Comparison of ENCODE assay signal across 12 mouse cellular contexts in genomic region chr8:4192305-4192704, GRCm38 (mm10). TPM values are rescaled to one million over a fixed set of nuclear protein-coding genes. Genes with fewer than 3 reads are reported as not detected.
DNase-seq lines count a peak whose midpoint lies in the region; ATAC-seq and TF ChIP-seq lines count a peak whose summit lies in the region.
"Had no signal": no experiment of that assay in that cellular context is flagged by ENCODE, and none has a peak within 500 bp of the region (broad histone marks: within the 10 kb centered on the region; RNA-seq: fewer than 3 reads in every experiment).

No protein-coding gene starts in this region.

- no peak for TF ChIP-seq EP300 in liver, postnatal 0 days (IDR thresholded peaks at IDR 0.05; ENCODE audit: low read depth)

- H3K27me3 ChIP-seq in forebrain, embryonic 12.5 days = no peaks in the 10 kb centered on the region
- H3K27me3 ChIP-seq in neural tube, embryonic 14.5 days (ENCODE audit: control insufficient read depth, insufficient read depth, low read length) = no peaks in the 10 kb centered on the region
- no peaks in the 10 kb centered on the region for H3K27me3 ChIP-seq in liver, postnatal 0 days (ENCODE audit: insufficient read depth, low read length)

- H3K4me3 ChIP-seq in forebrain, embryonic 12.5 days (replicated peaks) = no peak overlapping the region
- no peak overlapping the region for H3K4me3 ChIP-seq in layer of hippocampus, adult 2 months
- no peak overlapping the region for H3K4me3 ChIP-seq in neural tube, embryonic 14.5 days (ENCODE audit: low read depth, low read length)
- no peak overlapping the region for H3K4me3 ChIP-seq in liver, postnatal 0 days (ENCODE audit: low read depth, low read length)
- H3K4me3 ChIP-seq: erythroblast, embryonic 14.5 days had no signal

- H3K27ac ChIP-seq in forebrain, embryonic 12.5 days = peak overlapping the region; percentile 82
- H3K27ac ChIP-seq in layer of hippocampus, adult 2 months = peak overlapping the region; percentile 87
- peak overlapping the region; percentile 69 for H3K27ac ChIP-seq in neural tube, embryonic 14.5 days (ENCODE audit: low read depth, low read length)
- H3K27ac ChIP-seq in liver, postnatal 0 days (ENCODE audit: low read depth) = no peak overlapping the region
- H3K27ac ChIP-seq: heart, embryonic 10.5 days had no signal

- ATAC-seq in forebrain, embryonic 12.5 days (ENCODE audit: low FRiP score) = peak; percentile 40
- ATAC-seq in neural tube, embryonic 14.5 days (ENCODE audit: low read depth) = peak; percentile 50
- no peak for ATAC-seq in liver, postnatal 0 days

- TF ChIP-seq CTCF in layer of hippocampus, adult 2 months (conservative IDR thresholded peaks at IDR 0.05) = no peak
- TF ChIP-seq CTCF in liver, postnatal 0 days (IDR thresholded peaks at IDR 0.05; ENCODE audit: low read depth) = no peak

- peak; percentile 70 for DNase-seq in layer of hippocampus, adult 11-12 months (ENCODE audit: low spot score)
- DNase-seq in layer of hippocampus, adult 9-10 months (ENCODE audit: low spot score) = no peak
- DNase-seq in layer of hippocampus, adult 2 months (ENCODE audit: low spot score in 2 of 2) = peak; percentile 50 to 67
- DNase-seq in liver, postnatal 0 days = no peak
- DNase-seq in ovary, postnatal 36 days (ENCODE audit: low spot score) = no peak
- DNase-seq in kidney, adult 9 months = no peak
- DNase-seq: kidney, adult 18-20 months; lung, postnatal 36 days had no signal

- H3K4me2 ChIP-seq in forebrain, embryonic 12.5 days = no peak overlapping the region
- no peak overlapping the region for H3K4me2 ChIP-seq in neural tube, embryonic 14.5 days (ENCODE audit: low read depth, low read length)
- H3K4me2 ChIP-seq in liver, postnatal 0 days (ENCODE audit: low read depth, low read length) = no peak overlapping the region

- peaks cover 18% of the 10 kb centered on the region for H3K4me1 ChIP-seq in forebrain, embryonic 12.5 days
- H3K4me1 ChIP-seq in neural tube, embryonic 14.5 days (ENCODE audit: control insufficient read depth, insufficient read depth, low read length) = no peaks in the 10 kb centered on the region
- peaks cover 19% of the 10 kb centered on the region for H3K4me1 ChIP-seq in liver, postnatal 0 days (ENCODE audit: insufficient read depth)

- peaks cover 19% of the 10 kb centered on the region for H3K36me3 ChIP-seq in forebrain, embryonic 12.5 days (replicated peaks)
- H3K36me3 ChIP-seq in neural tube, embryonic 14.5 days (ENCODE audit: control insufficient read depth, insufficient read depth, low read length) = peaks cover 45% of the 10 kb centered on the region
- 0 out of 2 replicates have a peak, but pooled peaks cover 3% of the 10 kb centered on the region for H3K36me3 ChIP-seq in liver, postnatal 0 days (replicated peaks; ENCODE audit: insufficient read depth, low read length)

- WGBS in forebrain, embryonic 12.5 days = 47% methylated on average over 5 of the region's 5 CpGs
- WGBS in neural tube, embryonic 14.5 days = 32% methylated on average over 5 of the region's 5 CpGs
- WGBS in liver, postnatal 0 days (ENCODE audit: insufficient replicate concordance) = 71% methylated on average over 5 of the region's 5 CpGs

- no peaks in the 10 kb centered on the region for H3K9me3 ChIP-seq in forebrain, embryonic 12.5 days
- no peaks in the 10 kb centered on the region for H3K9me3 ChIP-seq in neural tube, embryonic 14.5 days (ENCODE audit: control insufficient read depth, low read length)
- no peaks in the 10 kb centered on the region for H3K9me3 ChIP-seq in liver, postnatal 0 days (ENCODE audit: low read length)
- H3K9me3 ChIP-seq: heart, embryonic 10.5 days had no signal

- H3K9ac ChIP-seq in forebrain, embryonic 12.5 days = no peak overlapping the region
- no peak overlapping the region for H3K9ac ChIP-seq in neural tube, embryonic 14.5 days (replicated peaks; ENCODE audit: low read depth, low read length)
- H3K9ac ChIP-seq in liver, postnatal 0 days (replicated peaks) = no peak overlapping the region

RNA-seq across cellular contexts. Expression of gene Prr36, which starts 25.0 kb away (rescaled TPM):
- 39.9 and 45.0 TPM in 2 replicates for polyA plus RNA-seq in forebrain, embryonic 12.5 days (2016; fragmentation: Nextera tagmentation; extraction: Ambion mirVana)
- total RNA-seq in layer of hippocampus, adult 2 months (2021) = 10 to 100 TPM; 46.0 to 47.4 TPM
- polyA plus RNA-seq in neural tube, embryonic 14.5 days (2014; fragmentation: Nextera tagmentation; extraction: Ambion mirVana) = 48.5 and 53.3 TPM in 2 replicates
- 0.12 and 0.15 TPM in 2 replicates for polyA plus RNA-seq in liver, postnatal 0 days (2015; fragmentation: Nextera tagmentation; extraction: Ambion mirVana)
- polyA plus RNA-seq: erythroblast, embryonic 14.5 days had no signal

RNA-seq across cellular contexts. Expression of gene Evi5l, which starts 25.9 kb away (rescaled TPM):
- 46.9 and 55.5 TPM in 2 replicates for polyA plus RNA-seq in forebrain, embryonic 12.5 days (2016; fragmentation: Nextera tagmentation; extraction: Ambion mirVana)
- total RNA-seq in layer of hippocampus, adult 2 months (2021) = 100 to 1,000 TPM; 100 to 107 TPM
- 86.7 and 96.4 TPM in 2 replicates for polyA plus RNA-seq in neural tube, embryonic 14.5 days (2014; fragmentation: Nextera tagmentation; extraction: Ambion mirVana)
- 2.8 and 3.8 TPM in 2 replicates for polyA plus RNA-seq in liver, postnatal 0 days (2015; fragmentation: Nextera tagmentation; extraction: Ambion mirVana)

RNA-seq across cellular contexts. Expression of gene Lrrc8e, which starts 34.3 kb away (rescaled TPM):
- polyA plus RNA-seq in forebrain, embryonic 12.5 days (2016; fragmentation: Nextera tagmentation; extraction: Ambion mirVana) = 0.13 TPM in 2 replicates
- total RNA-seq in layer of hippocampus, adult 2 months (2021) = not detected
- 0.07 TPM in 1 of 2 replicates, not detected in the other for polyA plus RNA-seq in neural tube, embryonic 14.5 days (2014; fragmentation: Nextera tagmentation; extraction: Ambion mirVana)
- 0.11 and 0.13 TPM in 2 replicates for polyA plus RNA-seq in liver, postnatal 0 days (2015; fragmentation: Nextera tagmentation; extraction: Ambion mirVana)
- polyA plus RNA-seq: erythroblast, embryonic 14.5 days had no signal

RNA-seq across cellular contexts. Expression of gene Map2k7, which starts 46.2 kb away (rescaled TPM):
- polyA plus RNA-seq in forebrain, embryonic 12.5 days (2016; fragmentation: Nextera tagmentation; extraction: Ambion mirVana) = 36.8 TPM in 2 replicates
- total RNA-seq in layer of hippocampus, adult 2 months (2021) = 100 to 1,000 TPM in 1 of 2 experiments, 10 to 100 TPM in 1; 98.4 to 106 TPM
- polyA plus RNA-seq in neural tube, embryonic 14.5 days (2014; fragmentation: Nextera tagmentation; extraction: Ambion mirVana) = 17.4 and 22.1 TPM in 2 replicates
- 10.5 and 10.7 TPM in 2 replicates for polyA plus RNA-seq in liver, postnatal 0 days (2015; fragmentation: Nextera tagmentation; extraction: Ambion mirVana)

RNA-seq across cellular contexts. Expression of gene Gm49320, which starts 46.4 kb away (rescaled TPM):
- 1.3 and 1.8 TPM in 2 replicates for polyA plus RNA-seq in forebrain, embryonic 12.5 days (2016; fragmentation: Nextera tagmentation; extraction: Ambion mirVana)
- 1 to 10 TPM; 1.1 to 2.4 TPM for total RNA-seq in layer of hippocampus, adult 2 months (2021)
- 0.89 and 1.3 TPM in 2 replicates for polyA plus RNA-seq in neural tube, embryonic 14.5 days (2014; fragmentation: Nextera tagmentation; extraction: Ambion mirVana)
- polyA plus RNA-seq in liver, postnatal 0 days (2015; fragmentation: Nextera tagmentation; extraction: Ambion mirVana) = 0.12 TPM in 1 of 2 replicates, not detected in the other
- polyA plus RNA-seq: heart, embryonic 10.5 days had no signal

Comparison
In these comparisons a context has a peak if more than half of its experiments do, and no peak if none do; other contexts are left out.
1. DNase-seq: peak in layer of hippocampus, adult 11-12 months (single experiment) and layer of hippocampus, adult 2 months (2 of 2); none in layer of hippocampus, adult 9-10 months (single experiment), liver, postnatal 0 days (single experiment), ovary, postnatal 36 days (single experiment) and kidney, adult 9 months (single experiment).
2. RNA of gene Prr36, which starts 25.0 kb away (polyA plus RNA-seq): 48.5 to 53.3 TPM in neural tube, embryonic 14.5 days and 39.9 to 45.0 TPM in forebrain, embryonic 12.5 days; 0.12 to 0.15 TPM in liver, postnatal 0 days; every median in the first group is over 10 times any median in the second.